Mouse (Mus musculus) kidney, embryonic 16.5 days (tissue): ENCODE data around the gene Kif17. TPM values are rescaled to one million over a fixed set of nuclear protein-coding genes. Genes with fewer than 3 reads are reported as not detected.

Experiments used
- ATAC-seq: fragments of 200-750 bp; cut with Nextera tagmentation; 2 replicates; pipeline ENCODE4 v1.8.0; 2017; ENCODE audit warnings: moderate TSS enrichment; ENCODE audit not compliant: low FRiP score, low TSS enrichment
- H3K27ac ChIP-seq: fragments of 300-500 bp; sonication (generic); 2 replicates; pipeline ENCODE4 v1.5.1; 2014; ENCODE audit warnings: low read length
- H3K27me3 ChIP-seq: fragments of 300-500 bp; sonication (generic); 2 replicates; pipeline ENCODE4 v1.6.1; 2014; ENCODE audit warnings: low read length, control low read depth, mixed read lengths; ENCODE audit not compliant: insufficient read depth
- H3K36me3 ChIP-seq: fragments of 300-500 bp; sonication (generic); 2 replicates; pipeline ENCODE4 v1.6.1; 2014; ENCODE audit warnings: low read length, control low read depth, mixed read lengths; ENCODE audit not compliant: insufficient read depth
- H3K4me1 ChIP-seq: fragments of 300-500 bp; sonication (generic); 2 replicates; pipeline ENCODE4 v1.6.1; 2014; ENCODE audit warnings: low read length, control low read depth, mixed read lengths; ENCODE audit not compliant: insufficient read depth
- H3K4me2 ChIP-seq: fragments of 300-500 bp; sonication (generic); replicated peaks from 2 replicates; pipeline ENCODE4 v1.6.1; 2014; ENCODE audit warnings: low read depth, low read length
- H3K4me3 ChIP-seq: fragments of 300-500 bp; sonication (generic); 2 replicates; pipeline ENCODE4 v1.5.1; 2014; ENCODE audit warnings: mild to moderate bottlenecking, low read length
- H3K9ac ChIP-seq: fragments of 300-500 bp; sonication (generic); replicated peaks from 2 replicates; pipeline ENCODE4 v1.6.1; 2014; ENCODE audit warnings: low read length
- H3K9me3 ChIP-seq: fragments of 300-500 bp; sonication (generic); 2 replicates; pipeline ENCODE4 v1.6.1; 2016; ENCODE audit warnings: low read length, control low read depth
- WGBS: fragments of 180-500 bp; shearing (Covaris S2); extraction: QIAGEN DNeasy Blood & Tissue Kit; methylation state at CpG from one replicate; pipeline ENCODE4 v1.1.7; 2014; 5-methylcytosine and 5-hydroxymethylcytosine counted together
- polyA plus RNA-seq: library from polyadenylated mRNA; unstranded; fragments of >200 nt; fragmentation: Nextera tagmentation; extraction: Ambion mirVana; gene quantifications from 2 replicates; pipeline ENCODE4 v1.2.1, GENCODE M21; 2015

Kif17 gene
- polyA plus RNA-seq, 1 experiment from 2014 or later, result 2.2 TPM

DNA sequence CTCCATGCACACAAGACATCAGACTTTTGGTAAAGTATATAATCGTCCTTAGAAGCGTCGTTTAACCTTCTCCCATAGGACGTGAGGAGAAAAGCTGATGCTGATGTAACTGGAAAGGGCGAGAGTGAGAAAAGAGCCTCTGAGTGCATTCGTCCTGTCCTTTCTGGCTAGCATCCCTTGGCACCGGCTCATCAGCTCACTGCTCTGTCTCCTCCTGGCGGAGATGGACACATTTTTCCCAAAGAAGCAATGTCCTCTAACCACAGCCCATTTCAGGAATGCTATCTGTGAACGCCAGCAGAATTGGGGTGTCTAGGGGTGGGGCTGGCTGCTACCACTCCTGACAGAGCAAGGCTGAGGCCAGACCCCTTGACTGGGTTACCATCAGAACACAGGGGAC is 81.4 kb downstream of the Kif17 start:
- WGBS, result 85% methylated on average over 9 of the region's 9 CpGs
- ATAC-seq, result no peak

DNA sequence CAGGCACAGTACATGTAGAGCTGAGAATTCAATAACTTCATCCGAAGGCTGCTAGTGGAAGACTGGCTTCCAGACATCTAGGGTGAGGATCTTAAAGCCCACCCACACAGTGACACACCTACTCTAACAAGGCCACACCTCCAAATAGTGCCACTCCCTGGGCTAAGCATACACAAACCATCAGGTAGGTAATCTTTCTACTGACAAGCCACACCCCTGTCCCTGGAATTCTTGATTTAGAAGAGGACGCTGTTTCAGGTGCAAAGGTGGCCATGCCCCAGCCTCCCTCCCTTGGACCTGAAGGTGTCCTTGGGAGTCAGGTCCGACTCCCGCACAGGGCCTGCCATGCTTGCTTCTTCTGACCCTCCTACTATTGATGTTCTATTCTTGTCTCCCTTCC is 82.9 kb downstream of the Kif17 start:
- H3K4me3 ChIP-seq, result no peak overlapping the region
- H3K27ac ChIP-seq, result no peak overlapping the region
- H3K9me3 ChIP-seq, result no peaks in the 10 kb centered on the region
- ATAC-seq, result no peak
- no peaks in the 10 kb centered on the region for H3K36me3 ChIP-seq
- no peak overlapping the region for H3K4me2 ChIP-seq
- 78% methylated on average over 4 of the region's 4 CpGs for WGBS
- H3K9ac ChIP-seq, result no peak overlapping the region
- no peaks in the 10 kb centered on the region for H3K27me3 ChIP-seq
- H3K4me1 ChIP-seq, result no peaks in the 10 kb centered on the region

More for the DNA sequence above, 81.4 kb downstream of the Kif17 start:
- H3K4me2 ChIP-seq, result no peak overlapping the region
- no peak overlapping the region for H3K27ac ChIP-seq
- no peak overlapping the region for H3K9ac ChIP-seq
- H3K9me3 ChIP-seq, result no peaks in the 10 kb centered on the region
- H3K4me3 ChIP-seq, result no peak overlapping the region
- H3K27me3 ChIP-seq, result no peaks in the 10 kb centered on the region
- no peaks in the 10 kb centered on the region for H3K4me1 ChIP-seq
- no peaks in the 10 kb centered on the region for H3K36me3 ChIP-seq

DNA sequence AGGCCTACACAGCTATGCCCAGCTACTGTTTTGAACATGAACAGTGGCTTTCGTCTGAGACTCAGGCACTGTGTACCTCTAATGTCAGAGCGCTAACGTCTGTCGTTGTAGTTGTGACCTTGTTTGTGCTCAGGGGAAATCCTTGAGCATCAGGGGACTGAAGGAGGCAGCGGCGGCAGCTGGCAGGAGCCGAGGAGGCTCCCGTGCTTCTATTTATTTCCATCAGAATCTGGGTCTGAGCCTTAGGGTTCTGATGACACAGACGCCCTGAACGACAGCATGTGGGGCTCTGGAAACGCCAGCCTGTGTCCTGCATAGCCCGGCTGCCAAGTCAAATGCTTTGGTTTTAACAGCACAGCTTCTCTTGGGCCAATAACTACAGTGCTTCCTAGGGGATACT is 84.8 kb downstream of the Kif17 start:
- Histone ChIP-seq H3K36me3 (no peaks in the 10 kb centered on the region), H3K4me2 (no peak overlapping the region), H3K4me3 (no peak overlapping the region), H3K27me3 (no peaks in the 10 kb centered on the region), H3K27ac (no peak overlapping the region), H3K9ac (no peak overlapping the region), H3K4me1 (no peaks in the 10 kb centered on the region), H3K9me3 (no peaks in the 10 kb centered on the region)
- no peak for ATAC-seq
- WGBS, result 81% methylated on average over 12 of the region's 12 CpGs

DNA sequence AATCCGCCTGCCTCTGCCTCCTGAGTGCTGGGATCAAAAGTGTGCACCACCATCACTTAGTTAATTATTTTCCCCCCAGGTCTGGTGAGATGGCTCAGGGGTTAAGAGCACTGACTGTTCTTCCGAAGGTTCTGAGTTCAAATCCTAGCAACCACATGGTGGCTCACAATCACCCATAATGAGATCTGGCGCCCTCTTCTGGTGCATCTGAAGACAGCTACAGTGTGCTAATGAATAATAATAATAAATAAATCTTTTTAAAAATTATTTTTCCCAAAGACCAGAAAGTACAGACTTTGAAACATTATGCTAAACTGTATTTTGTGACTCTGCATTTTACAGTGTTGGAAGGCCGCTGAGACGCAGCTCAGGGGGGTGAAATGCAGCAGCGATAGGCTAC is 85.4 kb downstream of the Kif17 start:
- ATAC-seq, result no peak
- H3K27me3 ChIP-seq, result no peaks in the 10 kb centered on the region

DNA sequence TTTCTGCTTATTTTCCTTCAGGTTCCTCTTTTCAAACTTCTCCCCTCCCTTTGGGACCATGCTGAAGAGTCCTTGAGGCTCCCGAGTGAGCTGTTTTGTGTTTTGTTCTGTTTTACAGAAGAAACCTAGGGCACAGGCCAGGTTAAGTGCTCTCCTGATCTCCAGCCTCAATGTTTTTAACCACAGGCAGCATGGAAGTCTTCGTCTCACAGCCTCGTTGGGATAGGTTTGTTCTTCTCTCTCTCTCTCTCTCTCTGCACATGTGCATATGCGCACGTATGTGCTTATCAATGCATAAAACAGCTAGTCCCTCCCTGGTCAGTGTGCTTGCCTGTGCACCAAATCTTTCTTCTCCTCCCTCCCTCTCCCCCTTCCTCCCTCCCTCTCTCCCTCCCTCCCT is 86.6 kb downstream of the Kif17 start:
- no peaks in the 10 kb centered on the region for H3K36me3 ChIP-seq
- no peak overlapping the region for H3K4me3 ChIP-seq
- ATAC-seq, result no peak
- H3K4me1 ChIP-seq, result no peaks in the 10 kb centered on the region
- H3K9ac ChIP-seq, result no peak overlapping the region
- H3K4me2 ChIP-seq, result no peak overlapping the region
- no peak overlapping the region for H3K27ac ChIP-seq
- 69% methylated on average over 5 of the region's 5 CpGs for WGBS
- H3K27me3 ChIP-seq, result no peaks in the 10 kb centered on the region
- no peaks in the 10 kb centered on the region for H3K9me3 ChIP-seq

More for the DNA sequence above, 85.4 kb downstream of the Kif17 start:
- H3K4me2 ChIP-seq, result no peak overlapping the region
- H3K4me1 ChIP-seq, result no peaks in the 10 kb centered on the region
- no peak overlapping the region for H3K4me3 ChIP-seq
- no peaks in the 10 kb centered on the region for H3K9me3 ChIP-seq
- H3K27ac ChIP-seq, result no peak overlapping the region
- no peak overlapping the region for H3K9ac ChIP-seq
- 87% methylated on average over 6 of the region's 6 CpGs for WGBS
- H3K36me3 ChIP-seq, result no peaks in the 10 kb centered on the region

DNA sequence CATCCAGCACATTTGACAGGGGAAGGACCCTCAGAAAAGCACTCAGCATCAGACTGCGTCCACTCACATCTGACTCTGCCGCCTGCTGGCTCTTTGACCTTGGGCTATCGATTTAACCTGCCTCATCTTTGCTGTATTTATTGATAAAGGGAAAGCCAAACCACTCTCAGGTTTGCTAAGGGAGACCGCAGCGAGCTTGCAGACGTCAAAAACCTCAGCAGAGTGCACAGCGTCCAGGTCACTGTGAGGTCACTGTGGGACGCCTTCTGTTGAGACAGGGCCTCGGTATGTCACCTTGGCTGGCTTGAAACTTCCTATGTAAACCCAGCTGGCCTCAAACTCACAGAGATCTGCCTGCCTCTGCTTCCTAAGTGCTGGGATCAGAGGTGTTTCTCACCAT is 87.1 kb downstream of the Kif17 start:
- H3K4me1 ChIP-seq, result no peaks in the 10 kb centered on the region
- H3K9ac ChIP-seq, result no peak overlapping the region
- ATAC-seq, result no peak
- H3K9me3 ChIP-seq, result no peaks in the 10 kb centered on the region
- H3K27me3 ChIP-seq, result no peaks in the 10 kb centered on the region
- 72% methylated on average over 9 of the region's 9 CpGs for WGBS
- H3K4me3 ChIP-seq, result no peak overlapping the region
- no peak overlapping the region for H3K4me2 ChIP-seq
- H3K27ac ChIP-seq, result no peak overlapping the region
- no peaks in the 10 kb centered on the region for H3K36me3 ChIP-seq

DNA sequence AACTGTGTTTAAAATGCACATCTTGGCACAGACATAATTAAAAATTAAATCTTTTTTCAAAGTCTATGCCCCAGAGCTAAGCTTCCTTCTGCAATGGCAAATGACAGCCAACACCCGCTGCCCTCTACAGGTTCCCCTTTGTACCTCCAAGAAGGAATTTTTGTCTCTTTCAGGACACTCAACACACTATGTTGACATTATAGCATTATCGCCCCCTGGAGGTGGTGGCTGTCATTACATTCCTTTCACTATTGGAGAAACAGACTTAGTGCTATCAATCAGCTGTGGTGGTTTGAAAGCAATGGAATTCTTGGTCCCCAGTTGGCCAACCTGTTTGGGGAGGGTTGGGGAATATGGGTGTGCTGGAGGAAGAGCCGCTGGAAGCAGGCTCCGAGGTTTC is 89.7 kb downstream of the Kif17 start:
- no peak overlapping the region for H3K4me2 ChIP-seq
- WGBS, result 35% methylated on average over 4 of the region's 4 CpGs
- no peaks in the 10 kb centered on the region for H3K36me3 ChIP-seq
- no peaks in the 10 kb centered on the region for H3K9me3 ChIP-seq
- H3K9ac ChIP-seq, result no peak overlapping the region
- ATAC-seq, result no peak
- no peak overlapping the region for H3K4me3 ChIP-seq
- H3K27ac ChIP-seq, result no peak overlapping the region
- no peaks in the 10 kb centered on the region for H3K27me3 ChIP-seq
- peaks cover 8% of the 10 kb centered on the region for H3K4me1 ChIP-seq

DNA sequence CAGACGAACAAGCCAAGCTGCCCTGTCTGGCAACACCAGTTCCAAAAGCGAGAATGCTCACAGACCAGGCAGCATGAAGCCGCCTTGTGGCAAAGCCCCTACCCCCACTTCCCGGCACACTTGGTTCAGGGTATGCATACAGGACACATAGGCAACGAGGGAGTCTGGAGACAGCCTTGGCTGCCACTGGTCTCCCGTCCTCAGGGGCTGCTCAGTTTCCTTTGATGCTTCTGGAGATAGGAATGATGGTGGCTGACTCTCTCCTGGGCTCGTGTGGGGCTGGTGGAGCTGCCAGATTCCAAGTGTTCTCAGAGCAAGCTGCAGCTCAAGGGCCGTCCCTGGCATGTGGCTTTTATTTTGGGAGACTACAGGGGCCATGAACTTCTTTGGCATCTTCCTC is 91.2 kb downstream of the Kif17 start:
- no peak for ATAC-seq
- Histone ChIP-seq H3K4me3 (no peak overlapping the region), H3K27ac (no peak overlapping the region), H3K9ac (no peak overlapping the region), H3K4me1 (peaks cover 8% of the 10 kb centered on the region), H3K36me3 (no peaks in the 10 kb centered on the region), H3K4me2 (no peak overlapping the region), H3K9me3 (no peaks in the 10 kb centered on the region), H3K27me3 (no peaks in the 10 kb centered on the region)
- WGBS, result 65% methylated on average over 8 of the region's 8 CpGs

DNA sequence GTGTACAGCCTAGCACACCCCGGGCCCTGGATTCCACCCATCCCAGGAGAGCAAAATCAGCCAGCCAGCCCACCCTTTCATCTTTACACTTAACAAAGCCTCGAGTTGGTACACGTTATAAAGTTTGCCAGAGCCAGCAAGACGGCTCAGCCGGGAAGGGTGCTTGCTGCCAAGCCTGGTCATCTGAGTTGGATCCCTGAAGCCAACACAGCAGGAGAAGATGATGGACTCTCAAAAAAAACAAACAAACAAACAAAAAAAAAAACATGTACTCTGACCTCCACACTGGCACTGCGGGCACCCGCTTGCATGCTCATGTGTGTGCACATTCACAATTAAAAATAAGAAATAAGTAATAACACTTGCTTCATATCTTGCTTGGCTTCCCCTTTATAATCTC is 91.8 kb downstream of the Kif17 start:
- Histone ChIP-seq H3K4me3 (no peak overlapping the region), H3K36me3 (no peaks in the 10 kb centered on the region), H3K4me1 (peaks cover 8% of the 10 kb centered on the region), H3K27me3 (no peaks in the 10 kb centered on the region), H3K9ac (no peak overlapping the region), H3K27ac (no peak overlapping the region), H3K4me2 (no peak overlapping the region), H3K9me3 (no peaks in the 10 kb centered on the region)
- no peak for ATAC-seq
- WGBS, result 80% methylated on average over 7 of the region's 7 CpGs

DNA sequence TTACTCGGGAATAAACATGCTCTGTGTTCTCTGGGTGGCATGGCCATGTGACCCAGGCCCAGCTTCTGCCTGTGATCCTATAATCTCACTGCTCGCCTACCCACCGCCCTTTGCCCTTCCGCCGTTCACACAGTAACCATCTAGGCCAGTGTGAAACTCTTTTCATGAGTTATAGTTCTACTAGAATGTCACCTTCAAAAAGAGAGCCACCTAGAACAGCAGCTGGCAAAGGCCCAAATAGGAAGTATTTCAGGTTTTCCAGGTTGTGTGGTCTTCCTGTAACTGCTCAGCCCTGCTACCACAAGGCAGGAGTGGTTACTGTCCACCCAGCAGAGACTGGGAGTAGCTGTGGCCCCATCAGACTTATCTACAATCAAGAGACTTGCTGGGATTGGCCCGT is 92.5 kb downstream of the Kif17 start:
- H3K4me1 ChIP-seq, result peaks cover 8% of the 10 kb centered on the region
- peak overlapping the region; percentile 45 for H3K27ac ChIP-seq
- no peaks in the 10 kb centered on the region for H3K27me3 ChIP-seq
- H3K36me3 ChIP-seq, result no peaks in the 10 kb centered on the region
- H3K4me2 ChIP-seq, result no peak overlapping the region
- 69% methylated on average over 6 of the region's 6 CpGs for WGBS
- no peaks in the 10 kb centered on the region for H3K9me3 ChIP-seq
- ATAC-seq, result peak; percentile 86
- H3K4me3 ChIP-seq, result no peak overlapping the region
- H3K9ac ChIP-seq, result no peak overlapping the region
